Mouse (Mus musculus) neural tube, embryonic 14.5 days (tissue): ENCODE results near the gene Fgfr2. TPM values are rescaled to one million over a fixed set of nuclear protein-coding genes. Genes with fewer than 3 reads are reported as not detected.

Experiments
- ATAC-seq: fragments of 200-750 bp; cut with Nextera tagmentation; 2 replicates; pipeline ENCODE4 v1.8.0; 2017; ENCODE audit warnings: low read depth, mild to moderate bottlenecking, moderate TSS enrichment, moderate library complexity
- H3K27ac ChIP-seq: fragments of 300-500 bp; sonication (generic); 2 replicates; pipeline ENCODE4 v1.5.1; 2014; ENCODE audit warnings: low read depth, mild to moderate bottlenecking, control low read depth, low read length, moderate library complexity, mixed read lengths
- H3K27me3 ChIP-seq: fragments of 300-500 bp; sonication (generic); 2 replicates; pipeline ENCODE4 v1.6.1; 2014; ENCODE audit warnings: low read length; ENCODE audit not compliant: control insufficient read depth, insufficient read depth
- H3K36me3 ChIP-seq: fragments of 300-500 bp; sonication (generic); 2 replicates; pipeline ENCODE4 v1.6.1; 2014; ENCODE audit warnings: low read length, mixed read lengths; ENCODE audit not compliant: control insufficient read depth, insufficient read depth
- H3K4me1 ChIP-seq: fragments of 300-500 bp; sonication (generic); 2 replicates; pipeline ENCODE4 v1.6.1; 2014; ENCODE audit warnings: low read length; ENCODE audit not compliant: control insufficient read depth, insufficient read depth
- H3K4me2 ChIP-seq: fragments of 300-500 bp; sonication (generic); 2 replicates; pipeline ENCODE4 v1.6.1; 2014; ENCODE audit warnings: mild to moderate bottlenecking, low read depth, low read length, control low read depth
- H3K4me3 ChIP-seq: fragments of 300-500 bp; sonication (generic); 2 replicates; pipeline ENCODE4 v1.5.1; 2014; ENCODE audit warnings: low read depth, low read length, control low read depth, mixed read lengths
- H3K9ac ChIP-seq: fragments of 300-500 bp; sonication (generic); replicated peaks from 2 replicates; pipeline ENCODE4 v1.6.1; 2014; ENCODE audit warnings: low read depth, mild to moderate bottlenecking, control low read depth, low read length, mixed read lengths
- H3K9me3 ChIP-seq: fragments of 300-500 bp; sonication (generic); 2 replicates; pipeline ENCODE4 v1.6.1; 2016; ENCODE audit warnings: low read length; ENCODE audit not compliant: control insufficient read depth
- WGBS: fragments of 180-500 bp; shearing (Covaris S2); extraction: QIAGEN DNeasy Blood & Tissue Kit; methylation state at CpG from one replicate; pipeline ENCODE4 v1.1.7; 2014; 5-methylcytosine and 5-hydroxymethylcytosine counted together
- polyA plus RNA-seq: library from polyadenylated mRNA; unstranded; fragments of >200 nt; fragmentation: Nextera tagmentation; extraction: Ambion mirVana; gene quantifications from 2 replicates; pipeline ENCODE4 v1.2.1, GENCODE M21; 2014

The Fgfr2 gene
- polyA plus RNA-seq, 1 experiment from 2014 or later: 28.1 TPM

- H3K4me1 ChIP-seq: peaks cover 9% of the 10 kb centered on the region; the same call in 1 of the 2 replicates
- H3K27me3 ChIP-seq: no peaks in the 10 kb centered on the region
- H3K4me2 ChIP-seq: no peak overlapping the region
- H3K9me3 ChIP-seq: no peaks in the 10 kb centered on the region
- no peak overlapping the region for H3K27ac ChIP-seq
- no peak overlapping the region for H3K4me3 ChIP-seq
- ATAC-seq: no peak
- H3K9ac ChIP-seq: no peak overlapping the region
- H3K36me3 ChIP-seq: no peaks in the 10 kb centered on the region
- 38% methylated on average over 6 of the region's 6 CpGs for WGBS
These were observed 745.2 kb downstream of the Fgfr2 start for GRCm38 (mm10) chr7:132377913-132378312.

GRCm38 (mm10) chr7:132373594-132374378 is 749.4 kb downstream of the Fgfr2 start:
- no peaks in the 10 kb centered on the region for H3K27me3 ChIP-seq
- H3K36me3 ChIP-seq: no peaks in the 10 kb centered on the region
- no peak overlapping the region for H3K4me3 ChIP-seq
- no peak overlapping the region for H3K9ac ChIP-seq
- WGBS: 66% methylated on average over 10 of the region's 10 CpGs
- H3K27ac ChIP-seq: no peak overlapping the region
- peaks cover 15% of the 10 kb centered on the region; the same call in 1 of the 2 replicates for H3K4me1 ChIP-seq
- no peak for ATAC-seq
- H3K4me2 ChIP-seq: no peak overlapping the region
- H3K9me3 ChIP-seq: no peaks in the 10 kb centered on the region

- Histone ChIP-seq H3K4me1 (peaks cover 11% of the 10 kb centered on the region; the same call in 1 of the 2 replicates), H3K27me3 (no peaks in the 10 kb centered on the region), H3K9me3 (no peaks in the 10 kb centered on the region), H3K9ac (no peak overlapping the region), H3K27ac (peak overlapping the region; percentile 58; the same call in 1 of the 2 replicates), H3K4me2 (no peak overlapping the region), H3K4me3 (no peak overlapping the region), H3K36me3 (no peaks in the 10 kb centered on the region)
- WGBS: 24% methylated on average over 17 of the region's 17 CpGs
- ATAC-seq: no peak
These were observed 750.2 kb downstream of the Fgfr2 start for GRCm38 (mm10) chr7:132372752-132373513.

GRCm38 (mm10) chr7:132371832-132372231 is 751.3 kb downstream of the Fgfr2 start:
- WGBS: 62% methylated on average over 1 of the region's 1 CpGs
- no peaks in the 10 kb centered on the region for H3K9me3 ChIP-seq
- peaks cover 11% of the 10 kb centered on the region; the same call in 1 of the 2 replicates for H3K4me1 ChIP-seq
- no peak overlapping the region for H3K27ac ChIP-seq
- no peaks in the 10 kb centered on the region for H3K27me3 ChIP-seq
- ATAC-seq: no peak
- no peak overlapping the region for H3K4me2 ChIP-seq
- no peak overlapping the region for H3K4me3 ChIP-seq
- no peak overlapping the region for H3K9ac ChIP-seq
- no peaks in the 10 kb centered on the region for H3K36me3 ChIP-seq

- no peak for ATAC-seq
- Histone ChIP-seq H3K4me3 (no peak overlapping the region), H3K4me1 (peaks cover 11% of the 10 kb centered on the region; the same call in 1 of the 2 replicates), H3K4me2 (no peak overlapping the region), H3K36me3 (no peaks in the 10 kb centered on the region), H3K27me3 (no peaks in the 10 kb centered on the region), H3K9me3 (no peaks in the 10 kb centered on the region), H3K9ac (no peak overlapping the region), H3K27ac (no peak overlapping the region)
- WGBS: 87% methylated on average over 2 of the region's 2 CpGs
These were observed 753.4 kb downstream of the Fgfr2 start for GRCm38 (mm10) chr7:132369784-132370183.

GRCm38 (mm10) chr7:132368859-132369258 is 754.3 kb downstream of the Fgfr2 start:
- Histone ChIP-seq H3K36me3 (no peaks in the 10 kb centered on the region), H3K9me3 (no peaks in the 10 kb centered on the region), H3K4me3 (no peak overlapping the region), H3K27ac (no peak overlapping the region), H3K4me1 (peaks cover 11% of the 10 kb centered on the region; the same call in 1 of the 2 replicates), H3K27me3 (no peaks in the 10 kb centered on the region), H3K4me2 (no peak overlapping the region), H3K9ac (no peak overlapping the region)
- ATAC-seq: no peak
- WGBS: 62% methylated on average over 6 of the region's 6 CpGs

- ATAC-seq: no peak
- H3K9me3 ChIP-seq: no peaks in the 10 kb centered on the region
These were observed 755.8 kb downstream of the Fgfr2 start for GRCm38 (mm10) chr7:132367344-132367743.

GRCm38 (mm10) chr7:132365703-132366384 is 757.3 kb downstream of the Fgfr2 start:
- Histone ChIP-seq H3K9ac (no peak overlapping the region), H3K4me2 (no peak overlapping the region), H3K9me3 (no peaks in the 10 kb centered on the region), H3K27me3 (no peaks in the 10 kb centered on the region), H3K27ac (no peak overlapping the region), H3K36me3 (no peaks in the 10 kb centered on the region), H3K4me1 (peaks cover 10% of the 10 kb centered on the region; the same call in 1 of the 2 replicates), H3K4me3 (no peak overlapping the region)
- no peak for ATAC-seq
- WGBS: 89% methylated on average over 5 of the region's 5 CpGs

More at GRCm38 (mm10) chr7:132367344-132367743, 755.8 kb downstream of the Fgfr2 start:
- no peak overlapping the region for H3K27ac ChIP-seq
- no peaks in the 10 kb centered on the region for H3K36me3 ChIP-seq
- H3K9ac ChIP-seq: no peak overlapping the region
- H3K4me3 ChIP-seq: no peak overlapping the region
- peaks cover 10% of the 10 kb centered on the region; the same call in 1 of the 2 replicates for H3K4me1 ChIP-seq
- WGBS: 90% methylated on average over 3 of the region's 3 CpGs
- no peaks in the 10 kb centered on the region for H3K27me3 ChIP-seq
- H3K4me2 ChIP-seq: no peak overlapping the region
